Mouse (Mus musculus) embryonic facial prominence, embryonic 15.5 days (tissue): ENCODE data around the gene Phldb2. TPM values are rescaled to one million over a fixed set of nuclear protein-coding genes. Genes with fewer than 3 reads are reported as not detected.

Experiments
- ATAC-seq: fragments of 200-750 bp; cut with Nextera tagmentation; 2 replicates; pipeline ENCODE4 v1.8.0; 2017; ENCODE audit warnings: low read depth, moderate TSS enrichment; ENCODE audit not compliant: insufficient number of reproducible peaks, low FRiP score, low TSS enrichment
- H3K27ac ChIP-seq: fragments of 300-500 bp; sonication (generic); replicated peaks from 2 replicates; pipeline ENCODE4 v1.5.1; 2015; ENCODE audit warnings: mild to moderate bottlenecking, inconsistent platforms
- H3K27me3 ChIP-seq: fragments of 300-500 bp; sonication (generic); 2 replicates; pipeline ENCODE4 v1.6.1; 2015; ENCODE audit warnings: inconsistent platforms
- H3K36me3 ChIP-seq: fragments of 300-500 bp; sonication (generic); 2 replicates; pipeline ENCODE4 v1.6.1; 2015; ENCODE audit warnings: mild to moderate bottlenecking, inconsistent platforms
- H3K4me1 ChIP-seq: fragments of 300-500 bp; sonication (generic); 2 replicates; pipeline ENCODE4 v1.6.1; 2015; ENCODE audit warnings: inconsistent platforms
- H3K4me2 ChIP-seq: fragments of 300-500 bp; sonication (generic); replicated peaks from 2 replicates; pipeline ENCODE4 v1.6.1; 2015; ENCODE audit warnings: mild to moderate bottlenecking, inconsistent platforms
- H3K4me3 ChIP-seq: fragments of 300-500 bp; sonication (generic); replicated peaks from 2 replicates; pipeline ENCODE4 v1.5.1; 2015; ENCODE audit warnings: mild to moderate bottlenecking, inconsistent platforms
- H3K9ac ChIP-seq: fragments of 300-500 bp; sonication (generic); 2 replicates; pipeline ENCODE4 v1.6.1; 2015; ENCODE audit warnings: inconsistent platforms
- H3K9me3 ChIP-seq: fragments of 300-500 bp; sonication (generic); replicated peaks from 2 replicates; pipeline ENCODE4 v1.6.1; 2016; ENCODE audit warnings: inconsistent platforms
- WGBS: fragments of 180-500 bp; shearing (Covaris S2); methylation state at CpG from one replicate; pipeline ENCODE4 v1.1.7; 2015; 5-methylcytosine and 5-hydroxymethylcytosine counted together
- polyA plus RNA-seq: library from polyadenylated mRNA; unstranded; fragments of >200 nt; fragmentation: Nextera tagmentation; extraction: Ambion mirVana; gene quantifications from 2 replicates; pipeline ENCODE4 v1.2.1, GENCODE M21; 2015

Gene Phldb2
- polyA plus RNA-seq, 1 experiment from 2014 or later = 42.1 TPM

DNA sequence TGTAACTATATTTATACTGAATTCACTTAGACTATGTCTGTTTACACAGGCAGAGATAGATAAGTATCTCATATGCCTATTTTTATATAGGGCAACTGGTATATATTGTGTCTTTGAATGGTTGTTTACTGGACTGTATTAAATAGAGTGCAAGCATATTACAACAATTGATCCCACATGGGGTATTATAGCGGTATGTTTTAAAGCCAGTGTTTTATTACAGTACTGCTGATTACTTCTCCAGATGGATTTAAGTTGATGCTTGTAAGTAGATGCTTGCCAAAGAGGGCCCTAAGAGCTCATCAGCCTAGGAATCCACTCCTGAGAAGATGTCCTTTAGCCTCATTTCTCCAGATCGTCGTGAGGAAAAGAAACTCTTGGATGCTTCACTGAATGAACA is 84.4 kb downstream of the Phldb2 start:
- 33% methylated on average over 3 of the region's 3 CpGs for WGBS
- ATAC-seq = no peak
- Histone ChIP-seq H3K4me2 (no peak overlapping the region), H3K9me3 (no peaks in the 10 kb centered on the region), H3K9ac (no peak overlapping the region), H3K4me1 (no peaks in the 10 kb centered on the region), H3K36me3 (no peaks in the 10 kb centered on the region), H3K27ac (no peak overlapping the region), H3K27me3 (no peaks in the 10 kb centered on the region), H3K4me3 (no peak overlapping the region)

DNA sequence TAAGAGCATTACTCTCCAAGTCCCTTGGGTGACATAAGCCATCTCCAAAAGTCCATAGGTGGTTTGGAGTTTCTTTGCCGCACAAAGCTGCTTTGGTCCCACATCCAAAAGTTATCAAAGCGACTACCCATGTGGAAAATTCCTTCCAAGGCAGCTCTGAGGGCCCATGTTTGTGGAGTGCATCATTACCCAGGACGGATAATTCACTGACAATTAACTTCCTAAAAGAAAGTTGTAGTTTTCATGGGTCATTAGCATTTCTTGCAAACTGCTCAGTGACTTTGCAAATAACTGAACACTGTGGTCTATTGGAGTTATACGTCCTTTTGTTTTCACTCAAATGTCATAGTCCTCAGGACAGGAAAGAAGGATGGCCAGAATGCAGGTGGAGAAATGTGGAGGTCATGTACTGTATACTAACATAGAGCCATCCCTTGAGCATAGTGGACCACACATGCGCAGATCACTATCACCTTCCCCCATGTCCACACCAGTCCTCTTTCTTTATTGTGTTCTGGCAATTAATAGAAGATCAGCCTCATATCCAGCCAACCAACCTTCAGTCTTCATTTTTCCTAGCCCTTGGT is 96.0 kb downstream of the Phldb2 start:
- H3K36me3 ChIP-seq = no peaks in the 10 kb centered on the region
- H3K4me1 ChIP-seq = no peaks in the 10 kb centered on the region
- H3K4me2 ChIP-seq = no peak overlapping the region
- H3K4me3 ChIP-seq = no peak overlapping the region
- 81% methylated on average over 5 of the region's 5 CpGs for WGBS
- H3K27ac ChIP-seq = no peak overlapping the region
- ATAC-seq = no peak
- no peak overlapping the region for H3K9ac ChIP-seq
- no peaks in the 10 kb centered on the region for H3K9me3 ChIP-seq
- H3K27me3 ChIP-seq = no peaks in the 10 kb centered on the region

DNA sequence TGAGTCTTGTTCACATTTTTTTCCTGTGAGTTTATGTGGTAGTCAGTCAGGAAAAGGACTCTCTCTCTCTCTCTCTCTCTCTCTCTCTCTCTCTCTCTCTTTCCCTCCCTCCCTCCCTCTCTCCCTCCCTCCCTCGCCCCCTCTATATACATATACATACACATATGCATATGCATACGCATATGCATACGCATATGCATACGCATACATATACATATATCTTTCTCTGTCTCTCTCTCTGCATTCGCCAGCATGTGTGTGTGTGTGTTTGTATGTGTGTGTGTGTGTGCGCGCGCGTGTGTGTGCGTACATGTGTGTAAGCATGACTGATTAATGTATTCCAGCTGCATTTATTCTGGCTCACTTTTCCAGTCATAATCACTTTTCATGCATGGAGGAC is 98.9 kb downstream of the Phldb2 start:
- Histone ChIP-seq H3K4me2 (no peak overlapping the region), H3K4me1 (no peaks in the 10 kb centered on the region), H3K27me3 (no peaks in the 10 kb centered on the region), H3K9ac (no peak overlapping the region), H3K27ac (no peak overlapping the region), H3K4me3 (no peak overlapping the region), H3K9me3 (no peaks in the 10 kb centered on the region), H3K36me3 (no peaks in the 10 kb centered on the region)
- ATAC-seq = no peak
- 82% methylated on average over 10 of the region's 10 CpGs for WGBS

DNA sequence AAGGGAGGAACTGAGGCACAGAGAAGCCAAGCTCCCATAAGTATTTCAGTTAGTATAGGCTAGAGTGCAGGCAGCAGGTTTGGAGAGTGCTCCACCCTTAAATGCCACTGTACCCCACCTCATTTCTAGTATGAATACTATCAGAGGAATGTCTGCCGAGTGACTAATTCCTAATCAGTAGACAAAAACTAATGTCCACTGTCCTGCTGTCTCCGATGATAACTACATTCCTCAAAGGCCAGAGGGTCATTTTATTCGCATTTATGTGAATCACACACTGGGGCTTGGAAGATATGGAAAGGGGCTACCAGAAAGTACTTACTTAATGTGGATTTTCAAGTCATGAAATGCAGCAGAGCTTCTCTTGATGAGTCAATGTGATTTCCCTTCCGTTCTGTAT is 104.4 kb downstream of the Phldb2 start:
- peaks cover 5% of the 10 kb centered on the region; the same call in 1 of the 2 replicates for H3K4me1 ChIP-seq
- H3K9ac ChIP-seq = no peak overlapping the region
- H3K36me3 ChIP-seq = no peaks in the 10 kb centered on the region
- H3K4me2 ChIP-seq = no peak overlapping the region
- no peaks in the 10 kb centered on the region for H3K27me3 ChIP-seq
- H3K4me3 ChIP-seq = no peak overlapping the region
- ATAC-seq = no peak
- H3K27ac ChIP-seq = no peak overlapping the region
- H3K9me3 ChIP-seq = no peaks in the 10 kb centered on the region
- WGBS = 79% methylated on average over 4 of the region's 4 CpGs

DNA sequence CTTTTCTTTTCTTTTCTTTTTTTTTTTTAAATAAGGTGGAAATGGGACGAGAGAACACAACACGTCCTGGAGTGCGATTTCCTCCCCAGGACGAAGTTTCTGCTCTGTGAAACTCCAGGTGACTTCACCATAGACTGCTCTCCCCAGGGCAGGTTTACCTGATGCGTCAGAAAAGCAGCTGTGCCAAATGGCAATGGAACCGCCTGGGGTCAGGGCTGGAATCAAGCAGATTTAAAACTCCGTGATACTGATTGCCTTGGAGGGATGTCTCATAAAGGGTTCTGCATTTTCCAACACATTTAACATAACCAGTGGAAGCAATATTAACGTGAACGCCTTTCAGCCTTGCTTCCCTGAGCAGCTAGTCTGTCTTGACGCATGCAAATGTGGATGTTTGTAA is 108.5 kb downstream of the Phldb2 start:
- Histone ChIP-seq H3K4me2 (peak overlapping the region; percentile 74), H3K9me3 (no peaks in the 10 kb centered on the region), H3K27ac (peak overlapping the region; percentile 88), H3K4me1 (peaks cover 22% of the 10 kb centered on the region), H3K9ac (peak overlapping the region; percentile 50), H3K4me3 (peak overlapping the region; percentile 75), H3K36me3 (no peaks in the 10 kb centered on the region), H3K27me3 (no peaks in the 10 kb centered on the region)
- 10% methylated on average over 10 of the region's 10 CpGs for WGBS
- no peak for ATAC-seq

DNA sequence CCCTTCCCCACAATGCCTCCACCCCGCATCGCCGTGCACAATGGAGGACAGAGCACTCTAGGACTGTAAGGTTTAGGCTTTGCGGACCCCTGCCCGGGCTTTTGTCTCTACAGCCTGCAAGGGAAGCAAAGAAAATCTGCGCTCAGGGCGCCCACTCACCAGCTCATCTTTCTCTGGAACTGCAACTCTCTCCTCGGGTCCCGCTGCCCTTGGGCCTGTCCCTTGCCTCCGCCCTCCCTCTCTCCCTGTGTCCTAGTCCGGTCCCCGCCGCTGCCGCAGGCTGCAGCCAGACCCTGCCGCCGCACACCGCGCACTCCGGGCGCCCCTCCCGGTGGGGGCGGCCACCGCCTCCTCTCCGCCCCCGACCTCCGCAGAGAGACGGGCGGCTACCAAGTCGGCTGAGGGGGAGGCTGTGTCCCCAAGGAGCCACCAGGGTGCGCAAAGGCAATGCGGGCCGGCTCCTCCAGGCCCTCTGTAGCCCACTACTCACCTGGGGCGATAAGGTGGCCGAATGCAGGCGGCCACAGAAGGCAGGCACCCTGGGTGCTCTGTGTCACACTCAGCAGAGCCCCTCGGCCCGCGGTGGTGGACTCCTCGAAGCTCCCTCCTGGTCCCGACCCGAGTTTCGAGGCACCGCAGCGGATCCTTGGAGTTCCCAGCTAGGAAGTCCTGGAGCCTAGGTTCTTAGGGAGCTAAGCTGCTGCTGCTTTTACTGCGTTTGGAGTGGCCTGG is 109.2 kb downstream of the Phldb2 start:
- Histone ChIP-seq H3K4me1 (peaks cover 25% of the 10 kb centered on the region), H3K27ac (peak overlapping the region; percentile 88), H3K4me3 (peak overlapping the region; percentile 75), H3K9ac (peak overlapping the region; percentile 50), H3K9me3 (no peaks in the 10 kb centered on the region), H3K36me3 (no peaks in the 10 kb centered on the region), H3K27me3 (no peaks in the 10 kb centered on the region), H3K4me2 (peak overlapping the region; percentile 74)
- peak; percentile 96 for ATAC-seq
- WGBS = under 1% methylated on average over 45 of the region's 45 CpGs

DNA sequence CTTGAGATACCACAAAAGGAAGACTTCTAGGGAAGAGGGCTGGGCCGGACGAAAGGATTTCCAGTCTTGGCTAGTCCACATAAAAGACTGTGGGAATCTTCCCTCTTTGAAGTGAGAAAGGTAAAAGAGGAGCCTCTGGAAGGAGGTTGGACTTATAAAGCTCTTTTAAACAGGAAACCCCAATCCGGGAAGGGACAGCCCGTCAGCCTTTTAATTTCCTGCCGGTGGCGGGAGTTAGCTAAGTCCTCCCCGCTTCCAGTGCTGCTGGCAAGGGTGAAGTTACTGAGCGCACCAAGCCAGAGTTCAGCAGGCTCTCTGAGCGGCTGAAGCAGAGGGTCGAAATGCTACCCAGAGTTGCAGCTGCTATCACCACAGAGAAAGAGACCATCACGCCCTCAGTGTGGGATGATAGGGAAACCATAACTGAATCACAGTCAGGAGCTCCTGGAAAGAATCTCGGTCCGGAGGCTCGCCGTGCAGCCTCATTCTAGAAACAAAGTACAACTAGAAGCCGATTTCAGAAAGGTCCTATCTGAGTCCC is 110.0 kb downstream of the Phldb2 start:
- Histone ChIP-seq H3K36me3 (no peaks in the 10 kb centered on the region), H3K4me3 (peak overlapping the region; percentile 75), H3K4me2 (peak overlapping the region; percentile 74), H3K27me3 (no peaks in the 10 kb centered on the region), H3K27ac (peak overlapping the region; percentile 88), H3K9ac (peak overlapping the region; percentile 50), H3K4me1 (peaks cover 29% of the 10 kb centered on the region), H3K9me3 (no peaks in the 10 kb centered on the region)
- under 1% methylated on average over 16 of the region's 16 CpGs for WGBS
- no peak for ATAC-seq

DNA sequence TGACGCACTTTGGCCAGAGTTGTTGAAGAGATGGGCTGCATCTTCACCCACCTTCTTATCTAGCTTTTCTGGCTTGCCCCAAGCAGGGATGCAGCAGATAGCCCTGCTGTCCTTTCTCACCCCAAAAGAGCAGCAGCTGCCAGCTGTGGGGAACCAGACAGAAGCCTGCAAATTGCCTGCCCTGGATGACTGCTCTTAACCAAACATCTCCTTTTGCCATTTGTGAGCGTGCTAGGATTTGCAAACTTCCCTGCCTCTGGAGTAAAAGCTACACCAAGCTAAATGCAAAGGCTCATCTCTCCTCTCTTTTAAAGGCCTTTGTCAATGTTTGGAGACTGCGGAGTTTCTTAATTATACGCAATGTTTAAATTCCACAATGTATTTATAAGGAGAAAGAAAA is 111.0 kb downstream of the Phldb2 start:
- H3K4me1 ChIP-seq = peaks cover 36% of the 10 kb centered on the region
- H3K4me2 ChIP-seq = peak overlapping the region; percentile 74
- no peaks in the 10 kb centered on the region for H3K9me3 ChIP-seq
- no peak for ATAC-seq
- H3K4me3 ChIP-seq = peak overlapping the region; percentile 75
- H3K27ac ChIP-seq = no peak overlapping the region
- 51% methylated on average over 4 of the region's 4 CpGs for WGBS
- H3K36me3 ChIP-seq = no peaks in the 10 kb centered on the region
- no peaks in the 10 kb centered on the region for H3K27me3 ChIP-seq
- peak overlapping the region; percentile 28; the same call in 1 of the 2 replicates for H3K9ac ChIP-seq

DNA sequence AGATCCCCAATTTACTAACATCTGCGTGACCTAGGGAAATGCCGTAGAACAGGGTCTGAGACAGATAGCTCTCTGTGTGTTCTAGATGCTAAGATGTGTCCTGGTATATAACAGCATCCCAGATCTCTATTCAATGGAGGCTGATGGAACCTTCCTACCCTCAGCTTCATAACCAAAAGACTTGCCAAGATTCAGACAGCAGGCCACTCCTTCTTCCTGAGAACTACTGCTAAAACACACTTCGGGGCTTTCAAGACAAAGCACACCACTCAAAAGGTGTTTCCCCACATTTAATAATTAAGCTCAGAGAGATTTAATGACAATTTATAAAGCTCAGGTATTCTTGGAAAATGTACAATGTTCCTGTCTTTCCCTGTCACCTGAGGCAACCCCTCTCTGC is 111.6 kb downstream of the Phldb2 start:
- H3K36me3 ChIP-seq = no peaks in the 10 kb centered on the region
- no peaks in the 10 kb centered on the region for H3K9me3 ChIP-seq
- no peak overlapping the region for H3K27ac ChIP-seq
- ATAC-seq = no peak
- no peak overlapping the region for H3K9ac ChIP-seq
- H3K4me3 ChIP-seq = peak overlapping the region; percentile 75
- peaks cover 36% of the 10 kb centered on the region for H3K4me1 ChIP-seq
- H3K27me3 ChIP-seq = no peaks in the 10 kb centered on the region
- WGBS = 70% methylated on average over 3 of the region's 3 CpGs
- H3K4me2 ChIP-seq = peak overlapping the region; percentile 74

DNA sequence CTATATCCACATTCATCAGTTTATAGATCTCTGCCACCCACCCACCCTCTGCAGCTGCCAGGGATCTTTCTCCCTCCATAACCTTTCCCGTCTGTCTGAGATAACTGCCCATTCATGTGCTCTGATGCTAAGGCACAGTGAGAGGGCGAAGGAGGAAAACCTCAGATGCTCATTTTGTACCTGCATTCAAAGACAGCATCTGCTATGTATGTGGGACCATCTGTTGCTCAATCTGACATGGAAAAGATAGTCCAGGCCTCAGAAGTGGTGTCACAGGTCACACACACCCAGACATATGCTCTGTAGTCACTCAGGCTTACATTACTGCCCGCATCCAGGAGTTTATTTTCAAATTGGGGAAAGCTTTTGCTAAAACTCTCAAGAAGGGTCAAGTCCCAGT is 112.4 kb downstream of the Phldb2 start:
- Histone ChIP-seq H3K4me3 (0 out of 2 replicates have a peak overlapping the region, but pooled peaks have one; percentile 1), H3K27me3 (no peaks in the 10 kb centered on the region), H3K4me1 (peaks cover 36% of the 10 kb centered on the region), H3K9ac (no peak overlapping the region), H3K4me2 (0 out of 2 replicates have a peak overlapping the region, but pooled peaks have one; percentile 74), H3K9me3 (no peaks in the 10 kb centered on the region), H3K36me3 (no peaks in the 10 kb centered on the region), H3K27ac (no peak overlapping the region)
- ATAC-seq = no peak
- 84% methylated on average over 3 of the region's 3 CpGs for WGBS

DNA sequence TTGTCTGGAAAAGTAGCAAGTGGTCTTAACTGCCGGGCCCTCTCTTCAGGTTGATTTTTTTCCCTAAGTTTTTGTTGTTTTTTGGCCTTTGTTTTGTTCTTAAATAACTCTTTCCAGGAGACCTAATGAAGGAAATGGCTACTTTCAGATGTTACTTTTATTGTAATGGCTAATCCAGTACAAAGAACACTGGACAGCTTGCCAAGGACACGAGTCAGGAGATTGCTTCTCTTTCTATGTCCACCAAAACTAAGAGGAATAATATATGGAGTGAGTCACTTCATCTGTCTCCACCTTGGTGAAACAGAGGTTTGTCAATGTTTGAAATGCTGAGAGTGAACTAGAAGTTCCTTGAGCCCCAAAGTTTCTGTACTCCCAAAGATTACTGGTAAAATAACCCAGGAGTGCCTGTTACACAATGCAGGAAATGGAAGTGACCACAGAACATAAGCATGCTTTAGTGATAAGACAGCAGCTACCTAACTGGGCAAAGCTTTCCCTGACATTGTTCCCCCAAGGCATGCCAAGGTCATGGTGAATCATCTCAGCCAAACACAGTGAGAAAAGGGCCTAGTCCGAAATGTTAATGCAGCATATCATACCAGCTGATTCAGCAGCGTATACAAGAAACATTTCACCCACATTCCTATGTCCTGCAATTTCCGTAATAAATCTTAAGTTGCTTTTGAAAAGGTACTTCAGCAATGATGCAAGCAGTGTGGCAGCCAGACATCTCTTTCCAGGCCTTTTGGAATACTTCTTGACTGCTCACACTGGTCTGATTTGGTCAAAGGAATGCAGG is 115.7 kb downstream of the Phldb2 start:
- Histone ChIP-seq H3K9ac (no peak overlapping the region), H3K4me1 (peaks cover 35% of the 10 kb centered on the region), H3K27me3 (no peaks in the 10 kb centered on the region), H3K4me2 (no peak overlapping the region), H3K4me3 (no peak overlapping the region), H3K27ac (no peak overlapping the region), H3K9me3 (no peaks in the 10 kb centered on the region), H3K36me3 (no peaks in the 10 kb centered on the region)
- 54% methylated on average over 5 of the region's 5 CpGs for WGBS
- no peak for ATAC-seq
